Mouse (Mus musculus): ENCODE measurements around the gene Fhl1. TPM values are rescaled to one million over a fixed set of nuclear protein-coding genes. Genes with fewer than 3 reads are reported as not detected.

The Fhl1 gene
- polyA plus RNA-seq, 1 experiment from 2014 or later: 81.7 TPM

GRCm38 (mm10) chrX:56722559-56722958, 9.0 kb upstream of the Fhl1 start:
- Histone ChIP-seq H3K9ac (no peak overlapping the region), H3K4me1 (no peaks in the 10 kb centered on the region), H3K36me3 (no peaks in the 10 kb centered on the region), H3K9me3 (replicated peaks) (no peaks in the 10 kb centered on the region), H3K4me3 (no peak overlapping the region), H3K27ac (no peak overlapping the region), H3K27me3 (no peaks in the 10 kb centered on the region), H3K4me2 (replicated peaks) (no peak overlapping the region)
- no peak for ATAC-seq (ENCODE audit: low FRiP score)
- WGBS: 66% methylated on average over 8 of the region's 8 CpGs

GRCm38 (mm10) chrX:56728507-56728906, 3.1 kb upstream of the Fhl1 start:
- 71% methylated on average over 3 of the region's 3 CpGs for WGBS
- no peaks in the 10 kb centered on the region for H3K9me3 ChIP-seq (replicated peaks)
- no peaks in the 10 kb centered on the region for H3K27me3 ChIP-seq
- H3K4me2 ChIP-seq (replicated peaks): no peak overlapping the region
- ATAC-seq (ENCODE audit: low FRiP score): no peak
- no peak overlapping the region for H3K4me3 ChIP-seq
- no peak overlapping the region for H3K9ac ChIP-seq
- no peak overlapping the region for H3K27ac ChIP-seq
- no peaks in the 10 kb centered on the region for H3K36me3 ChIP-seq
- H3K4me1 ChIP-seq: no peaks in the 10 kb centered on the region

GRCm38 (mm10) chrX:56730828-56731305, 720 bp upstream of the Fhl1 start:
- Histone ChIP-seq H3K4me2 (replicated peaks) (peak overlapping the region; percentile 53), H3K9me3 (replicated peaks) (no peaks in the 10 kb centered on the region), H3K27me3 (no peaks in the 10 kb centered on the region), H3K9ac (peak overlapping the region; percentile 73), H3K27ac (peak overlapping the region; percentile 83), H3K4me3 (peak overlapping the region; percentile 51), H3K4me1 (no peaks in the 10 kb centered on the region), H3K36me3 (no peaks in the 10 kb centered on the region)
- ATAC-seq (ENCODE audit: low FRiP score): peak; percentile 72
- WGBS: 35% methylated on average over 9 of the region's 10 CpGs

- no peak overlapping the region for H3K9ac ChIP-seq
- ATAC-seq (ENCODE audit: low FRiP score): no peak
These were observed 814 bp downstream of the Fhl1 start for GRCm38 (mm10) chrX:56732401-56732800.

GRCm38 (mm10) chrX:56734436-56734835, 2.8 kb downstream of the Fhl1 start:
- Histone ChIP-seq H3K4me3 (no peak overlapping the region), H3K9ac (no peak overlapping the region), H3K27me3 (no peaks in the 10 kb centered on the region), H3K36me3 (no peaks in the 10 kb centered on the region), H3K4me2 (replicated peaks) (no peak overlapping the region), H3K27ac (no peak overlapping the region), H3K4me1 (no peaks in the 10 kb centered on the region), H3K9me3 (replicated peaks) (no peaks in the 10 kb centered on the region)
- 30% methylated on average over 5 of the region's 5 CpGs for WGBS
- ATAC-seq (ENCODE audit: low FRiP score): no peak

More at GRCm38 (mm10) chrX:56732401-56732800, 814 bp downstream of the Fhl1 start:
- H3K4me2 ChIP-seq (replicated peaks): peak overlapping the region; percentile 53
- WGBS: 17% methylated on average over 3 of the region's 3 CpGs
- peak overlapping the region; percentile 51 for H3K4me3 ChIP-seq
- H3K36me3 ChIP-seq: no peaks in the 10 kb centered on the region
- H3K27ac ChIP-seq: no peak overlapping the region
- H3K4me1 ChIP-seq: no peaks in the 10 kb centered on the region
- no peaks in the 10 kb centered on the region for H3K9me3 ChIP-seq (replicated peaks)
- no peaks in the 10 kb centered on the region for H3K27me3 ChIP-seq

- H3K9ac ChIP-seq: no peak overlapping the region
- H3K27me3 ChIP-seq: no peaks in the 10 kb centered on the region
- H3K36me3 ChIP-seq: no peaks in the 10 kb centered on the region
- ATAC-seq (ENCODE audit: low FRiP score): no peak
- no peak overlapping the region for H3K4me2 ChIP-seq (replicated peaks)
- no peaks in the 10 kb centered on the region for H3K4me1 ChIP-seq
- no peak overlapping the region for H3K4me3 ChIP-seq
- no peak overlapping the region for H3K27ac ChIP-seq
- WGBS: 67% methylated on average over 1 of the region's 1 CpGs
- no peaks in the 10 kb centered on the region for H3K9me3 ChIP-seq (replicated peaks)
These were observed 4.6 kb downstream of the Fhl1 start for GRCm38 (mm10) chrX:56736226-56736625.

GRCm38 (mm10) chrX:56737848-56738554, 6.4 kb downstream of the Fhl1 start:
- no peak for ATAC-seq (ENCODE audit: low FRiP score)
- Histone ChIP-seq H3K27me3 (no peaks in the 10 kb centered on the region), H3K36me3 (no peaks in the 10 kb centered on the region), H3K4me2 (replicated peaks) (no peak overlapping the region), H3K9ac (no peak overlapping the region), H3K4me1 (no peaks in the 10 kb centered on the region), H3K27ac (no peak overlapping the region), H3K4me3 (no peak overlapping the region), H3K9me3 (replicated peaks) (no peaks in the 10 kb centered on the region)
- 86% methylated on average over 5 of the region's 5 CpGs for WGBS

DNA sequence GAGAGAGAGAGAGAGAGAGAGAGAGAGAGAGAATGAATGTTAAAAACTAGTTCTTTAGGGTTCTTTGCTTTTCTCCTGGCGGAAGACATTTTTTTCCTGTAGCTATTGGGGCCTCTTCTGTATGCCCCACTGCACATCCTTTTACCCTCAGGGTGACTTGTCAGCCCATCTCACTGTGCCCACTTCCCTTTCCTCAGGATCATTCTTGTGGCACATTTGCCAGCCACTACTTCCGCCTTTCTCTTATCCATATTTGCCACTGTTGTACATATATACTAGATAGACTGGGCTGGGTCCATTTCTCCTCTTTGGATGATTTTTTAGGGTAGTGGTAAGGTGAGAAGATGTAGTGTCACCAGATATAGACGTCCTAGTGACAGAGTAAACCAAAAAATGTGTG, 9.8 kb downstream of the Fhl1 start:
- H3K4me1 ChIP-seq: no peaks in the 10 kb centered on the region
- H3K27me3 ChIP-seq: no peaks in the 10 kb centered on the region
- H3K36me3 ChIP-seq: no peaks in the 10 kb centered on the region
- H3K9me3 ChIP-seq (replicated peaks): no peaks in the 10 kb centered on the region
- no peak overlapping the region for H3K9ac ChIP-seq
- no peak overlapping the region for H3K4me2 ChIP-seq (replicated peaks)
- no peak for ATAC-seq (ENCODE audit: low FRiP score)
- no peak overlapping the region for H3K4me3 ChIP-seq
- WGBS: 70% methylated on average over 3 of the region's 3 CpGs
- no peak overlapping the region for H3K27ac ChIP-seq

DNA sequence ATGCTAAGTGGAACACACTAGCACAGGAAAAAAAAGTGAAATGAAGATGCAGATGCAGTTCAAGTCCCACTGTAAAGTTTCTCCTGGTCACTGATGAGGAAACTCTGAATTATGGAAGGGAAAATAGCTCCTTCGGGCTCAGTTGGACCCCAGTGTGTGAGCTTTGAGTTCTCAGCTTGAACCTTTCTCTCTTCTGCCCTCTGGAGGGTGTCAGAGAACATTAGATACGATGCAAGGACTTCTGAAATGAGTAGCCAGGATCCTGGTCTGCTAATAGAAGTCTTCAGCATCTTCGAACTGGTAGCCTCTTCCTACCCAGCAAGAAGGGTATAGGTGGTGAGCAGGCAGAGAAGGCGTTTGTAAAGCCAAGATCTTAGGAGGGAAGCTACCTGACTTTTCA, 19.9 kb downstream of the Fhl1 start:
- 61% methylated on average over 4 of the region's 4 CpGs for WGBS
- no peak overlapping the region for H3K4me3 ChIP-seq
- no peaks in the 10 kb centered on the region for H3K9me3 ChIP-seq (replicated peaks)
- no peaks in the 10 kb centered on the region for H3K4me1 ChIP-seq
- H3K4me2 ChIP-seq (replicated peaks): no peak overlapping the region
- H3K27ac ChIP-seq: no peak overlapping the region
- ATAC-seq (ENCODE audit: low FRiP score): no peak
- H3K27me3 ChIP-seq: no peaks in the 10 kb centered on the region
- no peaks in the 10 kb centered on the region for H3K36me3 ChIP-seq
- H3K9ac ChIP-seq: no peak overlapping the region

- no peaks in the 10 kb centered on the region for H3K4me1 ChIP-seq
- no peak for ATAC-seq (ENCODE audit: low FRiP score)
- no peaks in the 10 kb centered on the region for H3K27me3 ChIP-seq
- no peak overlapping the region for H3K4me2 ChIP-seq (replicated peaks)
- H3K9ac ChIP-seq: no peak overlapping the region
- H3K4me3 ChIP-seq: no peak overlapping the region
- H3K27ac ChIP-seq: no peak overlapping the region
- H3K36me3 ChIP-seq: no peaks in the 10 kb centered on the region
- H3K9me3 ChIP-seq (replicated peaks): no peaks in the 10 kb centered on the region
- WGBS: 76% methylated on average over 6 of the region's 6 CpGs
These were observed 20.6 kb downstream of the Fhl1 start for GRCm38 (mm10) chrX:56752144-56752543.

- Histone ChIP-seq H3K9ac (no peak overlapping the region), H3K27ac (no peak overlapping the region), H3K27me3 (no peaks in the 10 kb centered on the region), H3K36me3 (no peaks in the 10 kb centered on the region), H3K4me2 (replicated peaks) (no peak overlapping the region), H3K4me3 (no peak overlapping the region), H3K4me1 (no peaks in the 10 kb centered on the region), H3K9me3 (replicated peaks) (no peaks in the 10 kb centered on the region)
- 84% methylated on average over 8 of the region's 8 CpGs for WGBS
- ATAC-seq (ENCODE audit: low FRiP score): no peak
These were observed 22.0 kb downstream of the Fhl1 start for GRCm38 (mm10) chrX:56753317-56754289.

- Histone ChIP-seq H3K9me3 (replicated peaks) (no peaks in the 10 kb centered on the region), H3K27ac (no peak overlapping the region), H3K4me3 (no peak overlapping the region), H3K27me3 (no peaks in the 10 kb centered on the region), H3K4me2 (replicated peaks) (no peak overlapping the region), H3K9ac (no peak overlapping the region), H3K4me1 (no peaks in the 10 kb centered on the region), H3K36me3 (no peaks in the 10 kb centered on the region)
- ATAC-seq (ENCODE audit: low FRiP score): no peak
- 53% methylated on average over 2 of the region's 2 CpGs for WGBS
These were observed 24.1 kb downstream of the Fhl1 start for GRCm38 (mm10) chrX:56755646-56756045.

Measured in hindbrain, embryonic 12.5 days (tissue).